Mouse (Mus musculus) urinary bladder, adult 18-20 months (tissue): ENCODE data around the gene Rln1.

Experiments
- DNase-seq, 2 experiments: peaks; one replicate each; pipeline ENCODE4 v3.0.0; 2022; ENCODE audit warnings: low spot score in 2 of 2, mixed read lengths in 2 of 2

The Rln1 gene

GRCm38 (mm10) chr19:29296166-29296565, 38.3 kb downstream of the Rln1 start:
- no peak for DNase-seq

- no peak for DNase-seq
Observed at GRCm38 (mm10) chr19:29294756-29295155, 39.7 kb downstream of the Rln1 start.

- DNase-seq, result no peak
Observed at GRCm38 (mm10) chr19:29292546-29292945, 41.9 kb downstream of the Rln1 start.

- DNase-seq, result no peak
Observed at GRCm38 (mm10) chr19:29291532-29291931, 42.9 kb downstream of the Rln1 start.

- DNase-seq, result no peak
Observed at GRCm38 (mm10) chr19:29287863-29288262, 46.6 kb downstream of the Rln1 start.

GRCm38 (mm10) chr19:29285451-29285869, 49.0 kb downstream of the Rln1 start:
- DNase-seq, result no peak
